Mouse (Mus musculus) lung, postnatal 0 days (tissue): Measurements from ENCODE around the gene Scp2d1. TPM values are rescaled to one million over a fixed set of nuclear protein-coding genes. Genes with fewer than 3 reads are reported as not detected.

Experiments
- ATAC-seq: fragments of 200-750 bp; cut with Nextera tagmentation; 2 replicates; pipeline ENCODE4 v1.8.0; 2017; ENCODE audit warnings: moderate library complexity
- DNase-seq: peaks from one replicate; pipeline ENCODE4 v3.0.0-alpha.2; 2016; ENCODE audit warnings: low spot score
- H3K27ac ChIP-seq: fragments of 300-500 bp; sonication (generic); 2 replicates; pipeline ENCODE4 v1.5.1; 2014; ENCODE audit warnings: antibody characterized with exemption, mild to moderate bottlenecking, low read length, mixed read lengths
- H3K27me3 ChIP-seq: fragments of 300-500 bp; sonication (generic); replicated peaks from 2 replicates; pipeline ENCODE4 v1.6.1; 2014; ENCODE audit warnings: low read length, mixed read lengths; ENCODE audit not compliant: insufficient read depth
- H3K36me3 ChIP-seq: fragments of 300-500 bp; sonication (generic); 2 replicates; pipeline ENCODE4 v1.6.1; 2014; ENCODE audit warnings: low read length, mixed read lengths; ENCODE audit not compliant: insufficient read depth
- H3K4me1 ChIP-seq: fragments of 300-500 bp; sonication (generic); 2 replicates; pipeline ENCODE4 v1.6.1; 2014; ENCODE audit warnings: antibody characterized with exemption, low read depth, low read length, mixed read lengths; ENCODE audit not compliant: insufficient read depth
- H3K4me2 ChIP-seq: fragments of 300-500 bp; sonication (generic); replicated peaks from 2 replicates; pipeline ENCODE4 v1.6.1; 2014; ENCODE audit warnings: low read depth, mild to moderate bottlenecking, low read length, moderate library complexity, mixed read lengths
- H3K4me3 ChIP-seq: fragments of 300-500 bp; sonication (generic); 2 replicates; pipeline ENCODE4 v1.5.1; 2014; ENCODE audit warnings: low read depth, low read length
- H3K9ac ChIP-seq: fragments of 300-500 bp; sonication (generic); replicated peaks from 2 replicates; pipeline ENCODE4 v1.6.1; 2014; ENCODE audit warnings: low read depth, mild to moderate bottlenecking
- H3K9me3 ChIP-seq: fragments of 300-500 bp; sonication (generic); 2 replicates; pipeline ENCODE4 v1.6.1; 2016; ENCODE audit warnings: low read length, mixed read lengths
- CTCF ChIP-seq: IDR thresholded peaks from 2 replicates; pipeline ENCODE4 v1.5.1; 2016; ENCODE audit warnings: antibody characterized with exemption, mild to moderate bottlenecking
- EP300 ChIP-seq: IDR thresholded peaks from 2 replicates; pipeline ENCODE4 v1.6.1; 2016; ENCODE audit warnings: antibody characterized with exemption, mild to moderate bottlenecking, control low read depth
- WGBS: fragments of 180-500 bp; shearing (Covaris S2); extraction: QIAGEN DNeasy Blood & Tissue Kit; methylation state at CpG from one replicate; pipeline ENCODE4 v1.1.7; 2014; 5-methylcytosine and 5-hydroxymethylcytosine counted together
- polyA plus RNA-seq: library from polyadenylated mRNA; unstranded; fragments of >200 nt; fragmentation: Nextera tagmentation; extraction: Ambion mirVana; gene quantifications from 2 replicates; pipeline ENCODE4 v1.2.1, GENCODE M21; 2015

Scp2d1 gene
- polyA plus RNA-seq, 1 experiment from 2014 or later = not detected

DNA sequence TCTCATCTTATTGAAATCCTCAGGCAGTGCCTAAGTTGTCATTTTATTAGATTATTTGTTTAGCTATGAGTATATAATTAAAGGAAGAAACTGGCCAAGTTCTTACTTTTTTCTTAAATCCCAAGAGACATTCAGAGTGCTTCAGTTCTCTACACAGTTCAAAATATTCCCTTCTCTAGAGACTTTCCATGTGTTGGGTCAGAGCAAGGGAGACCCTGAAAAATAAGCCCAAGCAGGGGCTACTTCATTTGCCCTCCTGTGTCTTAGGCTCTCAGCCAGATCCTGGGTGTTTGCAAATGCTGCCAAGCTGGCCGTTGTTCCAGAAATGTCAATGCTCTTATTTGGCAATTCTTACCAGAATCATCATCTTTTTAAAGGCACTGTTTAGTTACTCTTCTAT lies 40.3 kb upstream of the Scp2d1 start:
- Histone ChIP-seq H3K4me2 (no peak overlapping the region), H3K9me3 (no peaks in the 10 kb centered on the region), H3K4me1 (no peaks in the 10 kb centered on the region), H3K36me3 (no peaks in the 10 kb centered on the region), H3K9ac (no peak overlapping the region), H3K27ac (no peak overlapping the region), H3K4me3 (no peak overlapping the region), H3K27me3 (no peaks in the 10 kb centered on the region)
- peak; percentile 17 for DNase-seq
- 57% methylated on average over 1 of the region's 1 CpGs for WGBS
- TF ChIP-seq EP300 (no peak), CTCF (no peak)
- ATAC-seq = peak; percentile 35; the same call in 1 of the 2 replicates

DNA sequence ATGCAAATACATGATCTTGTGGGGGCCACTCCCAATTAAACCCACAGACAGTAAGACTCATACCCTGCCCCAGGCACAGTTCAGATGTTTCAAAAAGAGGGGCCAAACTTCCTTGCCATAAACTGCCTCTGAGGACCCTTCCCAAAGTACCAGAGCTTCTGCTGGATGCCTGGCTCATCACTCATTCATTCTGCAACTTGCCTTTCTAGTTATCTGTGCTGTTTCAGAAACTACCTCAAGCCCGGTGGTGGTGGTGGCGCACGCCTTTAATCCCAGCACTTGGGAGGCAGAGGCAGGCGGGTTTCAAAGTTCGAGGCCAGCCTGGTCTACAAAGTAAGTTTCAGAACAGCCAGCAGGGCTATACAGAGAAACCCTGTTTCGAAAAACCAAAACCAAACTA lies 39.6 kb upstream of the Scp2d1 start:
- no peaks in the 10 kb centered on the region for H3K27me3 ChIP-seq
- no peak for ATAC-seq
- H3K27ac ChIP-seq = no peak overlapping the region
- DNase-seq = no peak
- TF ChIP-seq CTCF (no peak), EP300 (no peak)
- no peaks in the 10 kb centered on the region for H3K4me1 ChIP-seq
- H3K9ac ChIP-seq = no peak overlapping the region
- H3K4me3 ChIP-seq = no peak overlapping the region
- H3K36me3 ChIP-seq = no peaks in the 10 kb centered on the region
- no peak overlapping the region for H3K4me2 ChIP-seq
- H3K9me3 ChIP-seq = no peaks in the 10 kb centered on the region
- 95% methylated on average over 6 of the region's 6 CpGs for WGBS

DNA sequence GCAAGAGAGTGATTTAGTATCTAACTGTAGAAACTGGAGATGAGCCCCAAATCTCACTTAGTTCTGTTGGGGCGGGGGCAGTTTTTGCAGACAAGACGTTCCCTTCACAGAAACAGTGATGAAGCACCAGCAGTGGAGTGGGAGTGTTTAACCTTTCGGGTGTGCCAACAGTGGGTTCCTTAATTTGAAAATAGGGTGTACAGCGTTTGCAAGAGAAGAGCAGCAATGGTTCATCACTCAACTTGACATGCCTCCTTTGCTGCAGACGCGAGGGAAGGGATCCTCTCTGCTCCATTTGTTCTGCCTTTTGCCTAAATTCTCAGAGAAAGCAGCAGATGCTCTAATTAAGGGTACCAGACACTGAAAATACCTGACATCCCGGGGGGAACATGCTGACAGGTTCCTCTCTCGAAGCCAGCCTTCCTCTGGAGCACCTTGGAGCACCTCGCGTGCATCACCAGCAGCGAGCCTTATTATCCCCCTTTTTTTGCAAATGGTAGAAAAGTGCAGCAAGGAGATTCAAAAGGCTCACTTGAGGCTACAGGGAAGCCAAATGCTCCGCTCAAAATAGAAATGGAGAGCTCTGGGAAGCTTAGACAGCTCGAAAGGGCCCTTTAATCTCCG lies 31.7 kb upstream of the Scp2d1 start:
- no peak overlapping the region for H3K4me3 ChIP-seq
- H3K9ac ChIP-seq = no peak overlapping the region
- no peak for ATAC-seq
- no peaks in the 10 kb centered on the region for H3K9me3 ChIP-seq
- no peak overlapping the region for H3K27ac ChIP-seq
- DNase-seq = no peak
- TF ChIP-seq EP300 = no peak
- no peak for TF ChIP-seq CTCF
- no peaks in the 10 kb centered on the region for H3K4me1 ChIP-seq
- H3K4me2 ChIP-seq = no peak overlapping the region
- 65% methylated on average over 14 of the region's 14 CpGs for WGBS
- no peaks in the 10 kb centered on the region for H3K27me3 ChIP-seq
- H3K36me3 ChIP-seq = no peaks in the 10 kb centered on the region

DNA sequence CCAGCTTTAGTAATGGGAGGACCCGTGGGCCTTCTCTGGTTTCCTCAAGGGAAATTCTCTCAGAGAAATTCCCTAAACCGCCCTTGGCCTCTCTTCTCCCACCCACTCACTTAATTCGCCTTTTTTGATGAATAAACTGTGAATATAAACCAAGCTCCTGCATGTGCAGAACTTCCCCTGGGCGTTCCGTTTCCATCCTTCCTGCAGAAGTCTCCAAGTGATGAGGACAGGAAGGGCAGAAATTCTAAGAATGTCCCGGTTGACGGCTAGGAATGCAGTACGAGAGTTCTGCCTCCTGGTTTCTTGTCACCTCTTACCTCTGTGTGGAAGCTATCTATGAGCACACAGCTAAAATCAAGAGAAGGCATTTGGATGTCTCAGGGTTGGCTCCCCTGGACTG lies 25.9 kb upstream of the Scp2d1 start:
- Histone ChIP-seq H3K9ac (no peak overlapping the region), H3K9me3 (no peaks in the 10 kb centered on the region), H3K36me3 (no peaks in the 10 kb centered on the region), H3K4me2 (no peak overlapping the region), H3K4me1 (no peaks in the 10 kb centered on the region), H3K27me3 (no peaks in the 10 kb centered on the region), H3K4me3 (no peak overlapping the region), H3K27ac (no peak overlapping the region)
- DNase-seq (no peak), ATAC-seq (no peak)
- WGBS = 19% methylated on average over 8 of the region's 8 CpGs
- no peak for TF ChIP-seq EP300
- no peak for TF ChIP-seq CTCF

DNA sequence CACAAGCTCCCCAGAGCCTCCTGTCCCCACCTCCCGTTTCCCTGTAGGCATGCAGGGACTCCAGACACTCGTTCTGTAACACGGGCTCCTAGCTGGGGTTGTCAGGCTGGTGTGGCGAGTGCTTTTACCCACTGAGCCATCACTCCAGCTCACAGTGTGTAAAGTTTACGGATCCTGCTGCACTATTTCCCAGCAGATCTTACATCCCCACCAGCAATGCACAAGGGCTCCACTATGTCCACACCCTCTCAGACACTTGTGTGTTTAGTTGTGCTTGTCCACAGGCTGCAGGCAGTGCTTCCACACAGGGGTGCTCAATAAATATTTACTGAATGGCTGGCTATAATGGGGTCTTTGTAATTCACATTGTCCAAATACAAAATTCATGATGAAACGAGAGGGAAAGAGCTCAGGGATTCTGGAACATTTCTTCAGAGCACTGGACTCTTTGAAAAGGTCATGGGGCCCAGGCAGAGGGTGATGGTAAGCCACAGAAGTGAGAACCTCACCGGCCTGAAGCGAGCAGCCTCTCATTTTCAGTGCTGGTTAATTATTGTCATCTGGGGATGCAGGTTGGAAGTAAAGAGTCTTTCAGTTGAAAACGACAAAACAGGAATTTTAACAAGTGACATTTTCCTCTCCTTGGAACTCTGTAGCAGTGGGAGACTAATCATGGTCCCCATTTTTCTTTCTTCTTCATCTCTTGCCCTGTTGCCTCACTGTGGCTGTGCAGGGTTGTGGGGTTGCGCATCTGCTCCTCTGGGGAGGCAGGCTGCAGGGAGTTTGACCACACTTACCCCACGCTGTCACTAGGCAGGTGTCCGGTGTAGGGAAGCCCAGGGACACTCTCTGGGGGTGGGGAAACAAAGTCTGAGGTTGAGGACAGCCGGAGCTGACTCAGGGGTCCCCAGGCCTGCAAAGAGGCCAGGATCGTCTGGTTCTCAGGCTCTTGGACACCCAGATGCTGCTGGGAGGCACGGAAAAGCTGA lies 15.4 kb upstream of the Scp2d1 start:
- Histone ChIP-seq H3K9me3 (no peaks in the 10 kb centered on the region), H3K27me3 (no peaks in the 10 kb centered on the region), H3K4me2 (no peak overlapping the region), H3K36me3 (no peaks in the 10 kb centered on the region), H3K4me1 (no peaks in the 10 kb centered on the region), H3K9ac (no peak overlapping the region), H3K4me3 (no peak overlapping the region), H3K27ac (no peak overlapping the region)
- TF ChIP-seq CTCF = no peak
- no peak for TF ChIP-seq EP300
- no peak for ATAC-seq
- WGBS = 45% methylated on average over 15 of the region's 15 CpGs
- no peak for DNase-seq

DNA sequence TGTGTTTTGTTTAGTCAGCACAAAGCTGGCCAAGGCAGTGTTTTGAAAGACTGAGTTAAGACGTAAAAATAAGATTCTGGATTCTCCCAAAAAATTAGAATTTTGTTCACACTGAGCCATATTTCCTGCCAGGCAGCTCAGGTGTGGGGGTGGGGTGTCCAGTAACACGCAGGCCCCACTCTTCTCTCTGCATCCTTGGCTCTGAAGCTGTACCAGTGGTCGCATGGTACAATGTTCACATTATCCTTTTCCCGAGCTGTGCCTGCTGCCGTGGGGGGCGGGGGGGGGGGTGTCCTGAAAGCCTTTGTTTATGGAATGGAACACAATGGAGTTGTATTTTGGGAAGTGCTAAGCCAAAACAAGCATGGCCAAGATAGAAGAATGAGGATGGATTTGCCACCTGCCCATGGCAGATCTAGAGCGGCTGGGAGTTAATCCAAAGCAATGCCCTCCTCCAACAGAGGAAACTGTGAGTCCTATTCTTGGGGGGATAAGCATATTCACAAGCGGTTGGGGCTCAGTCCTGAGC lies 5.1 kb downstream of the Scp2d1 start:
- H3K9ac ChIP-seq = no peak overlapping the region
- WGBS = 65% methylated on average over 8 of the region's 8 CpGs
- no peak for ATAC-seq
- no peak overlapping the region for H3K4me3 ChIP-seq
- TF ChIP-seq CTCF = no peak
- no peak for TF ChIP-seq EP300
- H3K9me3 ChIP-seq = no peaks in the 10 kb centered on the region
- H3K27ac ChIP-seq = no peak overlapping the region
- no peaks in the 10 kb centered on the region for H3K27me3 ChIP-seq
- DNase-seq = no peak
- H3K4me2 ChIP-seq = no peak overlapping the region
- H3K36me3 ChIP-seq = no peaks in the 10 kb centered on the region
- H3K4me1 ChIP-seq = no peaks in the 10 kb centered on the region
